Mouse (Mus musculus) neural tube, embryonic 15.5 days (tissue): ENCODE measurements around the gene Trappc3. TPM values are rescaled to one million over a fixed set of nuclear protein-coding genes. Genes with fewer than 3 reads are reported as not detected.
"Not testable (repeated sequence)": the region's sequence is repeated elsewhere in the genome, so short reads cannot be mapped to it uniquely, and the experiment has no call there.

ENCODE experiments used
- ATAC-seq: fragments of 200-750 bp; cut with Nextera tagmentation; 2 replicates; pipeline ENCODE4 v1.8.0; 2017; ENCODE audit warnings: mild to moderate bottlenecking, moderate TSS enrichment, moderate library complexity; ENCODE audit not compliant: low FRiP score
- H3K27ac ChIP-seq: fragments of 300-500 bp; sonication (generic); replicated peaks from 2 replicates; pipeline ENCODE4 v1.5.1; 2015; ENCODE audit warnings: mild to moderate bottlenecking, inconsistent platforms
- H3K27me3 ChIP-seq: fragments of 300-500 bp; sonication (generic); replicated peaks from 2 replicates; pipeline ENCODE4 v1.6.1; 2015; ENCODE audit warnings: inconsistent platforms
- H3K36me3 ChIP-seq: fragments of 300-500 bp; sonication (generic); 2 replicates; pipeline ENCODE4 v1.6.1; 2015; ENCODE audit warnings: inconsistent platforms
- H3K4me1 ChIP-seq: fragments of 300-500 bp; sonication (generic); 2 replicates; pipeline ENCODE4 v1.6.1; 2015; ENCODE audit warnings: inconsistent platforms
- H3K4me2 ChIP-seq: fragments of 300-500 bp; sonication (generic); 2 replicates; pipeline ENCODE4 v1.6.1; 2015; ENCODE audit warnings: inconsistent platforms, mild to moderate bottlenecking, moderate library complexity
- H3K4me3 ChIP-seq: fragments of 300-500 bp; sonication (generic); replicated peaks from 2 replicates; pipeline ENCODE4 v1.5.1; 2015; ENCODE audit warnings: mild to moderate bottlenecking, inconsistent platforms
- H3K9ac ChIP-seq: fragments of 300-500 bp; sonication (generic); replicated peaks from 2 replicates; pipeline ENCODE4 v1.6.1; 2015; ENCODE audit warnings: mild to moderate bottlenecking, inconsistent platforms
- H3K9me3 ChIP-seq: fragments of 300-500 bp; sonication (generic); replicated peaks from 2 replicates; pipeline ENCODE4 v1.6.1; 2016; ENCODE audit warnings: inconsistent platforms
- WGBS: fragments of 180-500 bp; shearing (Covaris S2); methylation state at CpG from one replicate; pipeline ENCODE4 v1.1.7; 2015; ENCODE audit warnings: mixed read lengths; 5-methylcytosine and 5-hydroxymethylcytosine counted together
- polyA plus RNA-seq: library from polyadenylated mRNA; unstranded; fragments of >200 nt; fragmentation: Nextera tagmentation; extraction: Ambion mirVana; gene quantifications from 2 replicates; pipeline ENCODE4 v1.2.1, GENCODE M21; 2015

The Trappc3 gene
- 175 and 188 TPM in 2 replicates for polyA plus RNA-seq

- peak within 1 kb of the TSS; percentile 76 for H3K4me2 ChIP-seq
- H3K4me1 ChIP-seq = peaks cover 73% of the 10 kb centered on the region
- H3K4me3 ChIP-seq = peak within 1 kb of the TSS; percentile 90
- no peaks in the 10 kb centered on the region for H3K9me3 ChIP-seq
- H3K36me3 ChIP-seq = no peaks in the 10 kb centered on the region
- peak within 1 kb of the TSS; percentile 77 for H3K27ac ChIP-seq
- under 1% methylated on average over 44 of the region's 46 CpGs for WGBS
- no peaks in the 10 kb centered on the region for H3K27me3 ChIP-seq
- H3K9ac ChIP-seq = peak within 1 kb of the TSS; percentile 96
- ATAC-seq = peak; percentile 95
These were observed at the start of gene Trappc3 for GRCm38 (mm10) chr4:126262119-126262807. Gene Trappc3 (plus strand): TSS chr4:126262325.

- no peaks in the 10 kb centered on the region for H3K36me3 ChIP-seq
- WGBS = 83% methylated on average over 6 of the region's 6 CpGs
- H3K4me3 ChIP-seq = no peak overlapping the region
- no peak overlapping the region for H3K4me2 ChIP-seq
- no peaks in the 10 kb centered on the region for H3K4me1 ChIP-seq
- H3K27ac ChIP-seq = no peak overlapping the region
- H3K9ac ChIP-seq = no peak overlapping the region
- no peak for ATAC-seq
- H3K27me3 ChIP-seq = no peaks in the 10 kb centered on the region
- no peaks in the 10 kb centered on the region for H3K9me3 ChIP-seq
These were observed 44.4 kb upstream of the Trappc3 start for GRCm38 (mm10) chr4:126217771-126218170.

- H3K4me2 ChIP-seq, H3K36me3 ChIP-seq, H3K4me1 ChIP-seq, H3K27me3 ChIP-seq, H3K9me3 ChIP-seq, H3K9ac ChIP-seq, H3K4me3 ChIP-seq, ATAC-seq, H3K27ac ChIP-seq: not testable (repeated sequence)
- WGBS = 79% methylated on average over 3 of the region's 3 CpGs
These were observed 42.6 kb upstream of the Trappc3 start for GRCm38 (mm10) chr4:126219540-126219939.

GRCm38 (mm10) chr4:126220045-126220444, 42.1 kb upstream of the Trappc3 start:
- no peaks in the 10 kb centered on the region for H3K9me3 ChIP-seq
- no peak overlapping the region for H3K27ac ChIP-seq
- H3K27me3 ChIP-seq = no peaks in the 10 kb centered on the region
- ATAC-seq = no peak
- H3K4me1 ChIP-seq = no peaks in the 10 kb centered on the region
- H3K4me3 ChIP-seq = no peak overlapping the region
- H3K9ac ChIP-seq = no peak overlapping the region
- 90% methylated on average over 10 of the region's 10 CpGs for WGBS
- no peak overlapping the region for H3K4me2 ChIP-seq
- no peaks in the 10 kb centered on the region for H3K36me3 ChIP-seq

- no peak for ATAC-seq
- Histone ChIP-seq H3K27ac (no peak overlapping the region), H3K36me3 (no peaks in the 10 kb centered on the region), H3K4me1 (peaks cover 10% of the 10 kb centered on the region), H3K9me3 (no peaks in the 10 kb centered on the region), H3K27me3 (no peaks in the 10 kb centered on the region), H3K4me2 (no peak overlapping the region), H3K9ac (no peak overlapping the region), H3K4me3 (no peak overlapping the region)
- WGBS = 84% methylated on average over 11 of the region's 11 CpGs
These were observed 39.5 kb upstream of the Trappc3 start for GRCm38 (mm10) chr4:126222631-126223030.

- H3K4me2 ChIP-seq = peak overlapping the region; percentile 58
- H3K9ac ChIP-seq = 0 out of 2 replicates have a peak overlapping the region, but pooled peaks have one; percentile 10
- no peak overlapping the region for H3K4me3 ChIP-seq
- 60% methylated on average over 12 of the region's 12 CpGs for WGBS
- ATAC-seq = no peak
- no peak overlapping the region for H3K27ac ChIP-seq
- H3K27me3 ChIP-seq = no peaks in the 10 kb centered on the region
- H3K4me1 ChIP-seq = peaks cover 24% of the 10 kb centered on the region
- H3K9me3 ChIP-seq = no peaks in the 10 kb centered on the region
- H3K36me3 ChIP-seq = peaks cover 14% of the 10 kb centered on the region
These were observed 35.5 kb upstream of the Trappc3 start for GRCm38 (mm10) chr4:126226640-126227039.

GRCm38 (mm10) chr4:126227077-126227761, 34.9 kb upstream of the Trappc3 start:
- Histone ChIP-seq H3K27me3 (no peaks in the 10 kb centered on the region), H3K4me3 (peak overlapping the region; percentile 19), H3K4me2 (peak overlapping the region; percentile 58), H3K9me3 (no peaks in the 10 kb centered on the region), H3K27ac (peak overlapping the region; percentile 42), H3K4me1 (peaks cover 24% of the 10 kb centered on the region), H3K36me3 (peaks cover 20% of the 10 kb centered on the region), H3K9ac (0 out of 2 replicates have a peak overlapping the region, but pooled peaks have one; percentile 10)
- peak; percentile 73 for ATAC-seq
- 7% methylated on average over 18 of the region's 18 CpGs for WGBS

GRCm38 (mm10) chr4:126228144-126228543, 34.0 kb upstream of the Trappc3 start:
- H3K9ac ChIP-seq = no peak overlapping the region
- H3K36me3 ChIP-seq = peaks cover 29% of the 10 kb centered on the region
- no peak for ATAC-seq
- H3K27ac ChIP-seq = no peak overlapping the region
- H3K4me3 ChIP-seq = no peak overlapping the region
- no peaks in the 10 kb centered on the region for H3K27me3 ChIP-seq
- H3K4me1 ChIP-seq = peaks cover 24% of the 10 kb centered on the region
- H3K4me2 ChIP-seq = no peak overlapping the region
- no peaks in the 10 kb centered on the region for H3K9me3 ChIP-seq
- 6% methylated on average over 5 of the region's 5 CpGs for WGBS

GRCm38 (mm10) chr4:126229900-126230299, 32.2 kb upstream of the Trappc3 start:
- peaks cover 46% of the 10 kb centered on the region for H3K36me3 ChIP-seq
- no peak for ATAC-seq
- no peak overlapping the region for H3K4me2 ChIP-seq
- H3K27me3 ChIP-seq = no peaks in the 10 kb centered on the region
- peaks cover 24% of the 10 kb centered on the region for H3K4me1 ChIP-seq
- no peak overlapping the region for H3K9ac ChIP-seq
- no peak overlapping the region for H3K4me3 ChIP-seq
- H3K9me3 ChIP-seq = no peaks in the 10 kb centered on the region
- H3K27ac ChIP-seq = no peak overlapping the region
- 62% methylated on average over 7 of the region's 7 CpGs for WGBS

- WGBS = 91% methylated on average over 29 of the region's 29 CpGs
- no peak for ATAC-seq
- Histone ChIP-seq H3K4me2 (no peak overlapping the region), H3K9me3 (no peaks in the 10 kb centered on the region), H3K4me3 (no peak overlapping the region), H3K36me3 (peaks cover 83% of the 10 kb centered on the region), H3K27ac (no peak overlapping the region), H3K27me3 (no peaks in the 10 kb centered on the region), H3K9ac (no peak overlapping the region), H3K4me1 (0 out of 2 replicates have a peak, but pooled peaks cover 5% of the 10 kb centered on the region)
These were observed 28.3 kb upstream of the Trappc3 start for GRCm38 (mm10) chr4:126233676-126234308.

- no peak for ATAC-seq
- Histone ChIP-seq H3K4me3 (no peak overlapping the region), H3K9ac (no peak overlapping the region), H3K27ac (no peak overlapping the region), H3K4me2 (no peak overlapping the region), H3K27me3 (no peaks in the 10 kb centered on the region), H3K36me3 (peaks cover 90% of the 10 kb centered on the region), H3K9me3 (no peaks in the 10 kb centered on the region), H3K4me1 (0 out of 2 replicates have a peak, but pooled peaks cover 5% of the 10 kb centered on the region)
- 83% methylated on average over 18 of the region's 18 CpGs for whole genome bisulfite sequencing
These were observed 27.5 kb upstream of the Trappc3 start for GRCm38 (mm10) chr4:126234496-126235175.
